Mouse (Mus musculus) bone marrow macrophage, adult 2 months (primary cell): ENCODE measurements around the gene Tspan5.

ENCODE experiments used
- CTCF ChIP-seq: IDR thresholded peaks from 2 replicates; pipeline ENCODE4 v1.5.1; 2012; ENCODE audit warnings: low read depth, mild to moderate bottlenecking, low read length, moderate library complexity
- POLR2A ChIP-seq: IDR thresholded peaks from 2 replicates; pipeline ENCODE4 v1.6.1; 2012; ENCODE audit warnings: mild to moderate bottlenecking, low read depth, low read length, borderline replicate concordance

DNA sequence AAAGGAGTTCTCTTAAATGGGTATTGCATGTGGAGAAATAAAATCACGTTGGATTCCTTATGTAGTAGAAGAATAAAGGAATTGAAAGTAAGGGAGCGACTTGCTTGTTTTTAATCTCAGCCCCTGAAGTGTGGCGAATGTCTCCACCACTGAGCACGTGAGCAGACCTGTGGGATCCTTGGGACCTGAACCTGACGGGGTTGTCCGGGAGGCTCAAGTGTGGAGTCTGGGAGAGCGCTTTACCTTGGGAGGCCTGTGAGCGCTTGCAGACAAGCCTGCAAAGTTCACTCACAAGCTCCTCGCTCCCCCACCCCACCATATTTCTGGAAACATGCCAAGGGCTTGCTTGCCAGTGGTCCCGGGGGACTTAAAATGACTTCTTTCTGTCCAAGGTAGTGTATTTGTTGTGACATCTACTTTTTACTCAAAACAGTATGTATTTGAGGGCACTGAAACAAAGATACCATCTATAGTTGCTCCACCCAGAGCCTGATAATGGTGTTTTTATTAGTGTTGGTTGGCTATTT lies 147.8 kb downstream of the Tspan5 start:
- TF ChIP-seq POLR2A (no peak), CTCF (no peak)
